Mouse (Mus musculus) v-Abl transformed pro-B cells (cell line): ENCODE measurements around the gene Gna11.

Source experiments
- in situ Hi-C, 2 experiments: fragments of 400-800 bp; cut with MboI; formaldehyde crosslinking; loops; one replicate each; pipeline ENCODE4 v1.15.1; 2025; ENCODE audit not compliant: unreplicated experiment in 2 of 2

Gna11 gene

DNA sequence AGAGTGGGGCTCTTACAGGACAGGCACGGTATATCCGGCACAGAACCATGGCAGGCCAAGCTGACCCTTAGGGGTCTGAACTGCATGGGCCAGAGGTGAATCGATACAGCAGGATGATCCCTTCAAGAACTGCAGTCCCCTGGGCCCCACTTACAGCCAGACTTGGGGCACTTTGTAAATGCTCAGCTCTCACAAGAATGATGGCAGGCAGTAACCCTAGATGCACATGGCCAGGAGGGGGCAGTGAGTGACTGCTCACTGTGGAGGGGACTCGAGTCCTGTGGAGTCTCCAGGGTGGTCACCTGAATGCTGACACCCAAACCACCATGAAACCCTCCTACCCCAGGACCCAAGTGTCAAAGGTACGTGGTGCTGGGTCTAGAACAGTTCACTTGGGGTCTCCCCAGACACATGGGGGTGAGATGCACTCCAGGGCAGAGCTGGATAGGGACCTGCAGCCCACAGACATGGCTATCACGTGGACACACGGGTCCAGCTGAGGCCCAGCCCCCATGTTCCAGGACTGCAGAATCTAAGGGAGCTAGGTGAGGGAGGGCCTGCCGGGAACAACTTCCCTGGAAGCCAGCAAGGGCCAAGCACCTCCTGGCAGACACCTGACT lies 51.3 kb downstream of the Gna11 start:
- in situ Hi-C loops = loop anchor here (10.0 to 25.0 kb wide), 2 partner anchors 669 to 681 kb away; no protein-coding TSS in a partner anchor

DNA sequence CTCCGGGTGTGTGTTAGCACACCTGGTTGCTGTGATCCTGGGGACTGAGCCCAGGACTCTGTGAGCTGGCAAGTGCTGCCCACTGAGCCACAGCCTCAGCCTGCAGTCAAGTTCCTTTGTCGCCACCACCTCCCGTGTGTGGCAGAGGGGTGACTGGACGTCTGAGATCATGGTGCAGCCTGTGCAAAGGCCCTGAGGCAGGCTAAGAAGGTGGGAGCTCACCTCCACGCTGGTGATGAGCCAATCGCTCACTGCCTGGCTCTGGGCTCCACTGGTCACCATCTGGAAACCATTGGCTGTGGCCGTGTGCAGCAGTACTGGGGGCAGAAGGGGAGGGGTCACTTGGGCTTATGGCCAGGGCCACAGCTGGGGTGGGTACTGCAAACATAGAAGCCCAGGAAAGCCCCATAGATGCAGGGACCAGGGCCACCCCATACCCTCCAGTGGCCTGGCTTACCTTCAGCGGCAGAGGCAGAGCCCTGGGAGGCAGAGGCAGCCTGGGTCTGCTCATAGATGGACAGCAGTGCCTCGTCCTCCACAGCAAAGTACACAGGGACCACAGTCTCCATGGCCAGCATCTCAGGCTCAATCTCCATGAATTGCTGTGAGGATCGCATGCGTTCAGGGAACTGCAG lies 52.3 kb downstream of the Gna11 start:
- in situ Hi-C loops = loop anchor here (10.0 to 25.0 kb wide), 2 partner anchors 670 to 682 kb away; no protein-coding TSS in a partner anchor

DNA sequence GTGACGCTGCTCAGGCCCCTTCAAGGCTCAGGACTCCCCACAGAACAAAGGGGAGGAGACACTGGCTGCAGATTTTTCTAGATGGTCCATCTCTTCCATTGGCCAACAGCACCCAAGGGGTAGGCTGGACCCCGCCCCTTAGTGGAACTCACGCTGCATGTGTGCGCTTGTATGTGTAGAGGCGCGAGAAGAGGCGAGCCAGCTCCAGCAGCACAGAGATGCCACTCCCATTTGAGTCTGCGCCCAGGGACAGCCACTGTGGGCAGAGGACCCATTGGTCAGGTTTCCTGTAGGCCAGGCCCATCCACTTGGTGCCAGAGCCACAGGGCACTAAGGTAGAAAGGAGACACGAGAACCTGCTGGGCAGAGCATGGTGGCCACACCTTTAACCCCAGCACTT lies 54.0 kb downstream of the Gna11 start:
- in situ Hi-C loops = loop anchor here (10.0 to 25.0 kb wide), 2 partner anchors 671 to 684 kb away; no protein-coding TSS in a partner anchor

DNA sequence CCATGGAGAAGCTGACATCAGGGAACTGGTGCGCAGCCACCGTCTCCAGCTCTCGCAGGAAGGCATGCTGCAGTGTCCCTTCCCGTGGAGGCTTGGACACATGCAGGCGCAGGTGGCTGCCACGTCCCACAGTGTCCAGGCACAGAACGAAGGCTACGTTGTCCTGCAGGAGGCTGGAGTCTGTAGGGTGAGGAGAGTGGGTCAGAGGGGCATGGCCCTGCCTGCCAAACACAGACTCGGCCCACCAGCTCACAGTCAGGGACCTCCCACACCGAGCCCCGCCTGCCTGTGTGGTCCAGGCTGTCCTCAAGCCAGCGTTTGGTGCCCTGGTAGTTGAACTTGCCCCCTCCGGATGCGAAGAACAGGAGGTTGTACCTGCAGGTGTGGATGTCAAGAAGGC lies 55.0 kb downstream of the Gna11 start:
- in situ Hi-C loops = loop anchor here (10.0 to 25.0 kb wide), 2 partner anchors 672 to 685 kb away; no protein-coding TSS in a partner anchor

DNA sequence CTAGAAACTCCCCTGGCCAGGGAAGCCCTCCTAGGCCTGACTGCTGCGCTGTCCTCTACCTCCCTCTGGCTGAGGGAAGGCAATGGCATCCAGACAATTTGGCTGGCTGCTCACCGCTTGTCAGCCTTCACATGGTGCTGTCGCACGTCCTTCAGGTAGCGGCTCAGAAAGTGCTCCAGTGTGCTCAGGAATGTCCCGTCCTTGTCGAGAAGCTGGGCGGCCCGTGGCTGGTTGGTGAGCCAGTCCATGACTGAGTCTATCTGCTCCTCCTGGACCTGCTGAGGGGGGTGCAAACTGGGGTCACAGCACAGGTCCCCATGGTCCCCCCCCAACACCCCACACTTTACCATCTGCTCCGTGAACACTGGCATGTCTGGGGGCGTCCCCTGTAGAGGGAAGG lies 56.9 kb downstream of the Gna11 start:
- in situ Hi-C loops = loop anchor here in 1 of 2 experiments (25.0 kb wide), 1 partner anchor 674 kb away; no protein-coding TSS in a partner anchor

DNA sequence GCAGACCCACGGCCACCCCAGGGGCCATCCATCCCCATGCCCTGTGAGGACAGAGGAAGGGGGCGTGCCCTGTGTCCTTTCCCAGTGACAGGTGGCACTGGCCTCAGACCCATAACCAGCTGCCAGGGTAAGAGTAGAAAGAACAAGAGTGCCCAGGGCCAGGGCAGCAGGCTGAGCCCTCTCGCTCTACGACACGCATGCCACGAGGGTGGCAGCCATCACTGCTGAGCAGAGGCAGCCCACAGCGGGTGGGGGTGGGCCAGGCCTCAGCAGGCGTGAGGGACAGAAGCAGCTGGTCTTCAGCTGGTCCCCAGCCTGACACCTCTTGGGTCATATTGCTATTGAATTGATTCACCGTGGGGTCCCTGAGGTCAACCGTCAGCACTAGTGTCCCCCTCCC lies 58.5 kb downstream of the Gna11 start:
- in situ Hi-C loops = loop anchor here in 1 of 2 experiments (25.0 kb wide), 1 partner anchor 676 kb away; no protein-coding TSS in a partner anchor

DNA sequence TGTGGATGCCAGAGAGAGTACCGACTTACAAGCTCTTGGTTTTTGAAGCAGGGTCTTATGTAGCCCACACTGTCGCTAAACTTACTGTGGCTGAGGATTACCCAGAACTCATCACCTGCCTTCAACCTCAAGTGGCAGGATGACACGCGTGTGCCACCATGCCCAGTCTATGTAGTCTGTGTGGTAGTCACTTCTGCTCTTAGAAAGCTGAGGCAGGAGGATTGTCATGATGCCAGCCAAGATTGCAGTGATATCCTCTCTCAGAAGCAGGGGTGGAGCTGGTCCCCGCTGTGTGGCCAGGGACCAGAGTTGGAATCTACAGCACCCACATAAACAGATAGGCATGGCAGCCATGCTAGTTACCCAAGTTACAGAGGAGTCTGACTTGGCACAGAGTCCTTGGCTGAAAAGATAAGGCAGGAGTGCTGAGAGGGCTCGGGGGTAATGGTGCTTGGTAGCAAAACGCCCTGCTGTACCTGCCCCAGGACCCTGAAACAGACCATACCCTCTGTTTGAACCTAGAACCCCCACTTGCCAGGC lies 59.4 kb downstream of the Gna11 start:
- in situ Hi-C loops = loop anchor here in 1 of 2 experiments (25.0 kb wide), 1 partner anchor 677 kb away; no protein-coding TSS in a partner anchor

DNA sequence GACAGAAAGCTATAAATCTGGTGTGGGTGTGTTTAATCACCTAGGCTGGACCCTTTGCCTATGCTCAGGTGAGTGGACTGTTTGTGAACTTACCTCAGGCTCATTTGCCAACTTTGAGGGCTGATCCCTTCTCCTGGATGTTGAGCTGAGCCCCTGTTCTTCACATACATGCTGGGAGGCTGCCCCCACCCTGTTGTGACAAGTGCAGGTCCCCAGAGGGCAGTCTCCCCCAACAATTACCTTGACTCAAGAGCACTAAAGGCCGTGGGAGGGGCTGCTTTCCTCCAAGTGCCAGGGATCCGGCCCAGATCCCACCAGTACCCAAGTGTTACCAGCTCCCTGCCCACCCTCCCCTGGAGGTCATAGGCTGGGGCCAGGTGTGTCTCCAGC lies 59.9 kb downstream of the Gna11 start:
- in situ Hi-C loops = loop anchor here in 1 of 2 experiments (25.0 kb wide), 1 partner anchor 677 kb away; no protein-coding TSS in a partner anchor

DNA sequence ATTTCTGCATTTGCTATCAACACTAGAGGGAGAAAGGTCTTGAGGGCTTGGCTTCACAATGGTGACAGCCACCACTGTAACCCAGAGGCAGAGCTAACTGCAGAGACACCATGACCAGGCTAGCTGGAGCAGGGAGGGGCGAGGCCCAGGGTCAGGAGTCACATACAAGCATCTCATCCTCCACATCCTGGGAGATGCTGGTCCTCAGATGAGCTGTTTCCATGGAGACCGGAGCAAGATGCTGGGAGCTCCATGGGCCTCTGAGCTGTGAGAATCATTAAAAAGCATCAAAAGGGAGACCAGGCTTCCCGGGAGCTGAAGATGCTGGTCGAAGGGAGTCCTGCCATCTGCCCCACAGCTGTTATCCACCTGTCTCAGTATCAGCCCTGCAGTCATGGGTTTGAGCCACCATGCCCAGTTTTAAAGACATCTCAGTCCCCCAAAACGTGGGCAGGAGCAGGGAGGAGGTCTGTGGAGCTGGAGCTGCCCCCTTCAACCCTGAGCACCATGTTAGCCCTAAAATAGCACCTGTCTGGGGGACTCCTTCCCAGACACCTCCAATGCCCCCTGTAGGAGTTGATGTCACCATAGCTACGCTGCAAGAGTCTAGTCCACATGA lies 60.4 kb downstream of the Gna11 start:
- in situ Hi-C loops = loop anchor here in 1 of 2 experiments (5.0 to 25.0 kb wide), 2 partner anchors 43 to 678 kb away; no protein-coding TSS in a partner anchor

DNA sequence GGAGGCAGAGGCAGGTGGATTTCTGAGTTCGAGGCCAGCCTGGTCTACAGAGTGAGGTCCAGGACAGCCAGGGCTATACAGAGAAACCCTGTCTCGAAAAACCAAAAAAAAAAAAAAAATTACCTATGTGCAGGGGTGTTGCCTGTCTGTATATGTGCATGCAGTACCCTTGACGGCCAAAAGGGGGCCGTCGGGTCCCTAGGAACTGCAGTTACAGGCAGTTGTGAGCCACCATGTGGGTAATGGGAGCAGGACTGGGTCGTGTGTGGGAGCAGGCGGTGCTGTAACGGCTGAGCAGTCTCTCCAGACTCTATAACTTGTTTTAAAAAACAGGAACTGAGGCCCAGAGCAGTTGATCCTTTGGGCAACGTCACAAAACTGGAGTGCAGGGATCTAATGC lies 61.0 kb downstream of the Gna11 start:
- in situ Hi-C loops = loop anchor here in 1 of 2 experiments (5.0 to 25.0 kb wide), 2 partner anchors 43 to 678 kb away; no protein-coding TSS in a partner anchor

DNA sequence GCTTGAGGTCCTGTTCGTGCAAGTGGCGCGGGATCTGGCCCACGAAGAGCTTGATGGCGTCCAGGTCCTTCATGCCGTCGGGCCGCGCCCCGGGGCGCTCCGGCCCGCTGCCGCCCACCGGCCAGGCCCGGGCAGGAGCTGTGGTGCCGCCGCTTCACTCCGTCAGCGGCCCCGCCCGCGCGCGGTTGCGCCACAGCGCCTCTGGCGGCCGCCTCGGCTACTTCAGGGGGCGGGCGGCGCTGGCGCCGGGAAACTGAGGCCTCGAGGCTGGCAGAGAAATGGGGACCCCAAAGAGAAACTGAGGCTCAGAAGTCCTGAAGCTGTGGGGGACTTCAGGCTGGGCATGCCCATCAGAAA lies 62.5 kb downstream of the Gna11 start, which contains the start of gene Celf5:
Gene Celf5, minus strand, starts transcription at position 177 of the 357 bp plus-strand sequence.
- in situ Hi-C loops = loop anchor here in 1 of 2 experiments (5.0 to 25.0 kb wide), 2 partner anchors 45 to 680 kb away; no protein-coding TSS in a partner anchor

DNA sequence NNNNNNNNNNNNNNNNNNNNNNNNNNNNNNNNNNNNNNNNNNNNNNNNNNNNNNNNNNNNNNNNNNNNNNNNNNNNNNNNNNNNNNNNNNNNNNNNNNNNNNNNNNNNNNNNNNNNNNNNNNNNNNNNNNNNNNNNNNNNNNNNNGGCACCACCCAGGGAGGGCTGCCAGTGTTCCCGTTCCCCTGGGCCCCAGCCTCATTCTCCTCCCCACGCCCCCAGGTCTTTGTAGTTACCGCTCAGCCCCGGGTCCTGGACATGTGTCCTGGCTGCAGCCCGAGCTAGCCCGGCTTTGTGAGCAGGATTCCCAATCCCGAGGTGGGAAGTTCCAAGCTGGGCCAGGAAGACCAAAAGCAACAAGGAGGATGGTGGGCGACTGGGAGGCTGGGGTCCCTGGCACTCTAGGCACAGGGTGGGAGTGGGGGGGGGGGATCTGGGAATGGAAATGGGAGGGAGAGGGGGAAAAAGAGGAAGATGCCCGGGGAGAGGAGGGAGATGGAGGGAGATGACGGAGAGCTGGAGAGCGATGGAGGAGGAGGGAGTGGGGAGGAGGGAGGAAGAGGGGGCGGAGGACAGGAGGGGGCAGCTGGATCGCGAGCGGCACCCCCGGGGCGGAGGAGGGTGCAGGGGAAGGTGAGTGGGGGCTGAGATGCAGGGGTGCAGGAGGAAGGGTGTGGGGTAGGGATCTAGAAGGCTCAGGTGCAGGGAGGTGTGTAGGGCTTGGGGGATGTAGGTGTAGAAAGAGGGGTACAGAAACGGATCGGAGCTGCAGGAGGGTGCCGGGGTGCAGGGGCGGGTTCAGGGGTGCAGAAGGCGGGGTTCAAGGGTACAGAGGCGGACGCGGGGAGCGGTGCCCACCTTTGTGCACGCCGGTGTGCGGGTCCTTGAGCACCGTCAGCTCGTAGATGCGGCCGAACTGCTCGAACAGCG lies 63.1 kb downstream of the Gna11 start:
- in situ Hi-C loops = loop anchor here in 1 of 2 experiments (5.0 to 25.0 kb wide), 2 partner anchors 45 to 680 kb away; no protein-coding TSS in a partner anchor
